Mouse (Mus musculus): Measurements from ENCODE around the gene 1700001K19Rik.

Gene 1700001K19Rik
- long read RNA-seq, experiment 1: 0 reads
- long read RNA-seq, experiment 2: 0 reads

- intact Hi-C loops (cut with DNase I): no loop called here
These were observed at the start of gene 1700001K19Rik for GRCm38 (mm10) chr12:110682561-110683299. TSS of gene 1700001K19Rik (minus strand) at chr12:110682619.

- intact Hi-C loops (cut with DNase I): no loop called here
These were observed 44.0 kb upstream of the 1700001K19Rik start for GRCm38 (mm10) chr12:110726428-110726827.

GRCm38 (mm10) chr12:110725489-110725888 is 43.1 kb upstream of the 1700001K19Rik start:
- intact Hi-C loops (cut with DNase I): no loop called here

- intact Hi-C loops (cut with DNase I): no loop called here
These were observed 42.6 kb upstream of the 1700001K19Rik start for GRCm38 (mm10) chr12:110725051-110725450.

- intact Hi-C loops (cut with DNase I): no loop called here
These were observed 33.6 kb upstream of the 1700001K19Rik start for GRCm38 (mm10) chr12:110716004-110716403.

- intact Hi-C loops (cut with DNase I): no loop called here
These were observed 31.8 kb upstream of the 1700001K19Rik start for GRCm38 (mm10) chr12:110714215-110714614.

- intact Hi-C loops (cut with DNase I): no loop called here
These were observed 31.4 kb upstream of the 1700001K19Rik start for GRCm38 (mm10) chr12:110713784-110714183.

- intact Hi-C loops (cut with DNase I): no loop called here
These were observed 28.9 kb upstream of the 1700001K19Rik start for GRCm38 (mm10) chr12:110711270-110711669.

- intact Hi-C loops (cut with DNase I): loop anchor here (10.0 kb wide), 1 partner anchor 253 kb away; no protein-coding TSS in a partner anchor
These were observed 25.0 kb upstream of the 1700001K19Rik start for GRCm38 (mm10) chr12:110707451-110707850.

GRCm38 (mm10) chr12:110706337-110707231 is 24.2 kb upstream of the 1700001K19Rik start:
- intact Hi-C loops (cut with DNase I): loop anchor here (10.0 kb wide), 1 partner anchor 252 kb away; no protein-coding TSS in a partner anchor

- intact Hi-C loops (cut with DNase I): loop anchor here (10.0 kb wide), 1 partner anchor 251 kb away; no protein-coding TSS in a partner anchor
These were observed 23.0 kb upstream of the 1700001K19Rik start for GRCm38 (mm10) chr12:110705419-110705818.

GRCm38 (mm10) chr12:110703682-110704081 is 21.3 kb upstream of the 1700001K19Rik start:
- intact Hi-C loops (cut with DNase I): loop anchor here (5.0 to 10.0 kb wide), 2 partner anchors 106 to 249 kb away; no protein-coding TSS in a partner anchor

GRCm38 (mm10) chr12:110703008-110703471 is 20.6 kb upstream of the 1700001K19Rik start:
- intact Hi-C loops (cut with DNase I): loop anchor here (5.0 to 10.0 kb wide), 2 partner anchors 106 to 248 kb away; no protein-coding TSS in a partner anchor

- intact Hi-C loops (cut with DNase I): loop anchor here (5.0 to 10.0 kb wide), 2 partner anchors 105 to 248 kb away; no protein-coding TSS in a partner anchor
These were observed 20.1 kb upstream of the 1700001K19Rik start, which contains the start of gene Hsp90aa1 for GRCm38 (mm10) chr12:110702556-110702955. TSS of gene Hsp90aa1 (minus strand) at chr12:110702728.

- intact Hi-C loops (cut with DNase I): loop anchor here (5.0 to 10.0 kb wide), 2 partner anchors 104 to 247 kb away; no protein-coding TSS in a partner anchor
These were observed 18.9 kb upstream of the 1700001K19Rik start for GRCm38 (mm10) chr12:110701363-110701762.

GRCm38 (mm10) chr12:110700730-110701129 is 18.3 kb upstream of the 1700001K19Rik start:
- intact Hi-C loops (cut with DNase I): loop anchor here (5.0 to 10.0 kb wide), 2 partner anchors 103 to 246 kb away; no protein-coding TSS in a partner anchor

- intact Hi-C loops (cut with DNase I): no loop called here
These were observed 16.7 kb upstream of the 1700001K19Rik start for GRCm38 (mm10) chr12:110699171-110699547.

GRCm38 (mm10) chr12:110698523-110699170 is 16.2 kb upstream of the 1700001K19Rik start:
- intact Hi-C loops (cut with DNase I): no loop called here

GRCm38 (mm10) chr12:110698080-110698479 is 15.7 kb upstream of the 1700001K19Rik start:
- intact Hi-C loops (cut with DNase I): no loop called here

GRCm38 (mm10) chr12:110697457-110697856 is 15.0 kb upstream of the 1700001K19Rik start:
- intact Hi-C loops (cut with DNase I): no loop called here

Data from adrenal gland (tissue).